Mouse (Mus musculus) hindbrain, embryonic 11.5 days (tissue): ENCODE measurements around the gene Plppr2. TPM values are rescaled to one million over a fixed set of nuclear protein-coding genes. Genes with fewer than 3 reads are reported as not detected.

Source experiments
- ATAC-seq: fragments of 200-750 bp; cut with Nextera tagmentation; 2 replicates; pipeline ENCODE4 v1.8.0; 2017; ENCODE audit warnings: mild to moderate bottlenecking, moderate TSS enrichment, moderate library complexity; ENCODE audit not compliant: low FRiP score
- DNase-seq: peaks from one replicate; pipeline ENCODE4 v3.0.0-alpha.2; 2015; ENCODE audit warnings: low spot score
- H3K27ac ChIP-seq: fragments of 300-500 bp; sonication (generic); 2 replicates; pipeline ENCODE4 v1.5.1; 2014; ENCODE audit warnings: mild to moderate bottlenecking, low read depth, low read length
- H3K27me3 ChIP-seq: fragments of 300-500 bp; sonication (generic); 2 replicates; pipeline ENCODE4 v1.6.1; 2014; ENCODE audit warnings: mild to moderate bottlenecking, low read length, moderate library complexity, mixed read lengths; ENCODE audit not compliant: control insufficient read depth, insufficient read depth
- H3K36me3 ChIP-seq: fragments of 300-500 bp; sonication (generic); 2 replicates; pipeline ENCODE4 v1.6.1; 2014; ENCODE audit warnings: mild to moderate bottlenecking, low read length, moderate library complexity, mixed read lengths; ENCODE audit not compliant: control insufficient read depth, insufficient read depth
- H3K4me1 ChIP-seq: fragments of 300-500 bp; sonication (generic); replicated peaks from 2 replicates; pipeline ENCODE4 v1.6.1; 2014; ENCODE audit warnings: low read length, mixed read lengths; ENCODE audit not compliant: control insufficient read depth, insufficient read depth
- H3K4me2 ChIP-seq: fragments of 300-500 bp; sonication (generic); replicated peaks from 2 replicates; pipeline ENCODE4 v1.6.1; 2014; ENCODE audit warnings: mild to moderate bottlenecking, low read depth, low read length
- H3K4me3 ChIP-seq: fragments of 300-500 bp; sonication (generic); 2 replicates; pipeline ENCODE4 v1.5.1; 2014; ENCODE audit warnings: low read depth, low read length
- H3K9ac ChIP-seq: fragments of 300-500 bp; sonication (generic); 2 replicates; pipeline ENCODE4 v1.6.1; 2014; ENCODE audit warnings: low read depth, low read length
- H3K9me3 ChIP-seq: fragments of 300-500 bp; sonication (generic); 2 replicates; pipeline ENCODE4 v1.6.1; 2016; ENCODE audit warnings: low read length; ENCODE audit not compliant: control insufficient read depth
- WGBS: fragments of 180-500 bp; shearing (Covaris S2); extraction: QIAGEN DNeasy Blood & Tissue Kit; methylation state at CpG from one replicate; pipeline ENCODE4 v1.1.7; 2014; 5-methylcytosine and 5-hydroxymethylcytosine counted together
- polyA plus RNA-seq: library from polyadenylated mRNA; unstranded; fragments of >200 nt; fragmentation: Nextera tagmentation; extraction: Ambion mirVana; gene quantifications from 2 replicates; pipeline ENCODE4 v1.2.1, GENCODE M21; 2014

Gene Plppr2
- polyA plus RNA-seq, 1 experiment from 2014 or later = 22.3 TPM

- H3K27me3 ChIP-seq = peaks cover 7% of the 10 kb centered on the region; the same call in 1 of the 2 replicates
- no peak for DNase-seq
- 82% methylated on average over 3 of the region's 3 CpGs for WGBS
These were observed 15.1 kb downstream of the Plppr2 start for GRCm38 (mm10) chr9:21951977-21952376.

GRCm38 (mm10) chr9:21953600-21953999 is 16.8 kb downstream of the Plppr2 start:
- Histone ChIP-seq H3K27me3 (no peaks in the 10 kb centered on the region), H3K4me2 (no peak overlapping the region), H3K27ac (no peak overlapping the region), H3K9ac (no peak overlapping the region), H3K4me3 (no peak overlapping the region), H3K9me3 (no peaks in the 10 kb centered on the region), H3K4me1 (0 out of 2 replicates have a peak, but pooled peaks cover 2% of the 10 kb centered on the region), H3K36me3 (no peaks in the 10 kb centered on the region)
- WGBS = 12% methylated on average over 3 of the region's 3 CpGs
- no peak for ATAC-seq
- DNase-seq = peak; percentile 48

More at GRCm38 (mm10) chr9:21951977-21952376, 15.1 kb downstream of the Plppr2 start:
- Histone ChIP-seq H3K9me3 (no peaks in the 10 kb centered on the region), H3K36me3 (no peaks in the 10 kb centered on the region), H3K27ac (no peak overlapping the region), H3K4me1 (peaks cover 2% of the 10 kb centered on the region; the same call in 1 of the 2 replicates), H3K9ac (no peak overlapping the region), H3K4me2 (no peak overlapping the region), H3K4me3 (no peak overlapping the region)
- no peak for ATAC-seq

GRCm38 (mm10) chr9:21954635-21955034 is 17.8 kb downstream of the Plppr2 start:
- Histone ChIP-seq H3K27ac (no peak overlapping the region), H3K4me3 (no peak overlapping the region), H3K9ac (no peak overlapping the region), H3K27me3 (peaks cover 6% of the 10 kb centered on the region), H3K36me3 (no peaks in the 10 kb centered on the region), H3K4me1 (0 out of 2 replicates have a peak, but pooled peaks cover 2% of the 10 kb centered on the region), H3K9me3 (no peaks in the 10 kb centered on the region), H3K4me2 (no peak overlapping the region)
- WGBS = 77% methylated on average over 3 of the region's 3 CpGs
- no peak for DNase-seq
- ATAC-seq = no peak

- no peak for DNase-seq
- no peaks in the 10 kb centered on the region for H3K36me3 ChIP-seq
- H3K27me3 ChIP-seq = peaks cover 12% of the 10 kb centered on the region
- ATAC-seq = peak; percentile 77
- H3K4me3 ChIP-seq = peak overlapping the region; percentile 67
- WGBS = 3% methylated on average over 18 of the region's 18 CpGs
- H3K27ac ChIP-seq = peak overlapping the region; percentile 42; the same call in 1 of the 2 replicates
- peak overlapping the region; percentile 47; the same call in 1 of the 2 replicates for H3K9ac ChIP-seq
- no peaks in the 10 kb centered on the region for H3K9me3 ChIP-seq
- peak overlapping the region; percentile 48 for H3K4me2 ChIP-seq
- 0 out of 2 replicates have a peak, but pooled peaks cover 2% of the 10 kb centered on the region for H3K4me1 ChIP-seq
These were observed 18.4 kb downstream of the Plppr2 start for GRCm38 (mm10) chr9:21955225-21955569.

- DNase-seq = peak; percentile 98
- H3K27me3 ChIP-seq = peaks cover 17% of the 10 kb centered on the region
- H3K9ac ChIP-seq = peak within 1 kb of the TSS; percentile 78
- no peaks in the 10 kb centered on the region for H3K36me3 ChIP-seq
- ATAC-seq = peak; percentile 98
- H3K9me3 ChIP-seq = no peaks in the 10 kb centered on the region
- peak within 1 kb of the TSS; percentile 67 for H3K4me3 ChIP-seq
- H3K27ac ChIP-seq = peak within 1 kb of the TSS; percentile 88
- WGBS = under 1% methylated on average over 52 of the region's 54 CpGs
- H3K4me1 ChIP-seq = 0 out of 2 replicates have a peak, but pooled peaks cover 2% of the 10 kb centered on the region
- peak within 1 kb of the TSS; percentile 54 for H3K4me2 ChIP-seq
These were observed 18.9 kb downstream of the Plppr2 start, which contains the start of gene Swsap1 for GRCm38 (mm10) chr9:21955570-21956281. Swsap1 (plus strand) TSS chr9:21955755.

GRCm38 (mm10) chr9:21958372-21958771 is 21.5 kb downstream of the Plppr2 start:
- WGBS = 88% methylated on average over 5 of the region's 5 CpGs
- DNase-seq (no peak), ATAC-seq (no peak)
- H3K27me3 ChIP-seq = peaks cover 40% of the 10 kb centered on the region
- no peaks in the 10 kb centered on the region for H3K36me3 ChIP-seq
- no peaks in the 10 kb centered on the region for H3K9me3 ChIP-seq
- H3K27ac ChIP-seq = no peak overlapping the region
- no peak overlapping the region for H3K4me3 ChIP-seq
- H3K9ac ChIP-seq = no peak overlapping the region
- peaks cover 8% of the 10 kb centered on the region; the same call in 1 of the 2 replicates for H3K4me1 ChIP-seq
- H3K4me2 ChIP-seq = no peak overlapping the region

GRCm38 (mm10) chr9:21959244-21959643 is 22.4 kb downstream of the Plppr2 start:
- no peak for DNase-seq

GRCm38 (mm10) chr9:21960135-21960534 is 23.3 kb downstream of the Plppr2 start:
- H3K27ac ChIP-seq = no peak overlapping the region
- no peak overlapping the region for H3K4me2 ChIP-seq
- no peaks in the 10 kb centered on the region for H3K9me3 ChIP-seq
- 55% methylated on average over 9 of the region's 9 CpGs for WGBS
- peaks cover 40% of the 10 kb centered on the region for H3K27me3 ChIP-seq
- no peak for DNase-seq
- no peak for ATAC-seq
- H3K36me3 ChIP-seq = no peaks in the 10 kb centered on the region
- peaks cover 10% of the 10 kb centered on the region; the same call in 1 of the 2 replicates for H3K4me1 ChIP-seq
- H3K9ac ChIP-seq = no peak overlapping the region
- no peak overlapping the region for H3K4me3 ChIP-seq

More at GRCm38 (mm10) chr9:21959244-21959643, 22.4 kb downstream of the Plppr2 start:
- Histone ChIP-seq H3K36me3 (no peaks in the 10 kb centered on the region), H3K27ac (no peak overlapping the region), H3K4me2 (no peak overlapping the region), H3K9ac (no peak overlapping the region), H3K4me1 (peaks cover 10% of the 10 kb centered on the region; the same call in 1 of the 2 replicates), H3K4me3 (no peak overlapping the region), H3K27me3 (peaks cover 40% of the 10 kb centered on the region), H3K9me3 (no peaks in the 10 kb centered on the region)
- 89% methylated on average over 7 of the region's 7 CpGs for WGBS
- no peak for ATAC-seq
